Comparison of ENCODE assay signal across 21 mouse cellular contexts in genomic region chrX:109196468-109196867, GRCm38 (mm10). TPM values are rescaled to one million over a fixed set of nuclear protein-coding genes. Genes with fewer than 3 reads are reported as not detected.
DNase-seq lines count a peak whose midpoint lies in the region; ATAC-seq lines count a peak whose summit lies in the region.
"Had no signal": no experiment of that assay in that cellular context is flagged by ENCODE, and none has a peak within 500 bp of the region (broad histone marks: within the 10 kb centered on the region; RNA-seq: fewer than 3 reads in every experiment).

Gene Gm6377 (plus strand): TSS chrX:109196756.

- peak; percentile 0 for DNase-seq in CD4-positive, CD25-positive, alpha-beta regulatory T cell, adult 2 months (ENCODE audit: low read depth, low spot score)
- peak; percentile 10 for DNase-seq in lung, postnatal 25 days (ENCODE audit: low spot score)
- no peak for DNase-seq in lung, postnatal 4 days
- DNase-seq in urinary bladder, postnatal 10 days (ENCODE audit: low spot score), result no peak
- no peak for DNase-seq in thymus, postnatal 0 days (ENCODE audit: low spot score)
- DNase-seq: cerebellum, adult 8-10 months; gastrocnemius, postnatal 25 days; heart, postnatal 10 days; layer of hippocampus, postnatal 36 days; right cerebral cortex, postnatal 14 days; thymus, postnatal 36 days had no signal

- no peak for ATAC-seq in CD4-positive, CD25-positive, alpha-beta regulatory T cell, adult 4 months
- peak; percentile 32 for ATAC-seq in inflammation-experienced regulatory T-cells, adult 6 months
- peak; percentile 69 for ATAC-seq in neutrophil, adult 5-6 weeks (ENCODE audit: extremely low read depth, insufficient number of reproducible peaks, low FRiP score, poor library complexity, severe bottlenecking)
- ATAC-seq: forebrain, embryonic 13.5 days had no signal

RNA-seq across cellular contexts. Expression of gene Gm6377, which starts in this region (rescaled TPM):
- polyA plus RNA-seq in CD4-positive, CD25-positive, alpha-beta regulatory T cell, adult 4 months (2017; shearing (Covaris generic)), result under 1 TPM; 0.23 to 0.71 TPM
- 1 to 10 TPM in 1 of 3 experiments, under 1 TPM in 1, not detected in 1; 0.71 to 1.3 TPM for polyA plus RNA-seq in inflammation-experienced regulatory T-cells, adult 6 months (2017; shearing (Covaris generic))
- total RNA-seq in neutrophil, adult 5-6 weeks (2017), result 7.8 and 9.0 TPM in 2 replicates
- 0.38 and 0.67 TPM in 2 replicates for polyA plus RNA-seq in thymus, postnatal 0 days (2015; fragmentation: Nextera tagmentation; extraction: Ambion mirVana)
- total RNA-seq: gastrocnemius, postnatal 25 days; layer of hippocampus, adult 18-20 months; layer of hippocampus, postnatal 36 days; left cerebral cortex, postnatal 14 days had no signal
- polyA plus RNA-seq: erythroblast, embryonic 14.5 days; limb, embryonic 13.5 days; neural tube, embryonic 14.5 days; testis, adult 2 months had no signal

Comparison
In these comparisons a context has a peak if more than half of its experiments do, and no peak if none do; other contexts are left out.
1. DNase-seq: peak in CD4-positive, CD25-positive, alpha-beta regulatory T cell, adult 2 months (single experiment) and lung, postnatal 25 days (single experiment); none in lung, postnatal 4 days (0 of 2), urinary bladder, postnatal 10 days (single experiment) and thymus, postnatal 0 days (single experiment).